Mouse (Mus musculus) neural tube, embryonic 13.5 days (tissue): ENCODE data around the gene Cr2. TPM values are rescaled to one million over a fixed set of nuclear protein-coding genes. Genes with fewer than 3 reads are reported as not detected.
"Not testable (repeated sequence)": the region's sequence is repeated elsewhere in the genome, so short reads cannot be mapped to it uniquely, and the experiment has no call there.

ENCODE experiments used
- ATAC-seq: fragments of 200-750 bp; cut with Nextera tagmentation; 2 replicates; pipeline ENCODE4 v1.8.0; 2017; ENCODE audit warnings: low read depth, mild to moderate bottlenecking, moderate TSS enrichment, moderate library complexity
- H3K27ac ChIP-seq: fragments of 300-500 bp; sonication (generic); replicated peaks from 2 replicates; pipeline ENCODE4 v1.5.1; 2015; ENCODE audit warnings: moderate library complexity, mild to moderate bottlenecking, inconsistent platforms
- H3K27me3 ChIP-seq: fragments of 300-500 bp; sonication (generic); 2 replicates; pipeline ENCODE4 v1.6.1; 2015; ENCODE audit warnings: mild to moderate bottlenecking, inconsistent platforms
- H3K36me3 ChIP-seq: fragments of 300-500 bp; sonication (generic); 2 replicates; pipeline ENCODE4 v1.6.1; 2015; ENCODE audit warnings: mild to moderate bottlenecking, inconsistent platforms
- H3K4me1 ChIP-seq: fragments of 300-500 bp; sonication (generic); replicated peaks from 2 replicates; pipeline ENCODE4 v1.6.1; 2015; ENCODE audit warnings: inconsistent platforms
- H3K4me2 ChIP-seq: fragments of 300-500 bp; sonication (generic); 2 replicates; pipeline ENCODE4 v1.6.1; 2015; ENCODE audit warnings: inconsistent platforms, mild to moderate bottlenecking, moderate library complexity
- H3K4me3 ChIP-seq: fragments of 300-500 bp; sonication (generic); 2 replicates; pipeline ENCODE4 v1.5.1; 2015; ENCODE audit warnings: mild to moderate bottlenecking, inconsistent platforms
- H3K9ac ChIP-seq: fragments of 300-500 bp; sonication (generic); 2 replicates; pipeline ENCODE4 v1.6.1; 2015; ENCODE audit warnings: moderate library complexity, mild to moderate bottlenecking, inconsistent platforms
- H3K9me3 ChIP-seq: fragments of 300-500 bp; sonication (generic); 2 replicates; pipeline ENCODE4 v1.6.1; 2016; ENCODE audit warnings: inconsistent platforms
- WGBS: fragments of 180-500 bp; shearing (Covaris S2); methylation state at CpG from one replicate; pipeline ENCODE4 v1.1.7; 2015; 5-methylcytosine and 5-hydroxymethylcytosine counted together
- polyA plus RNA-seq: library from polyadenylated mRNA; unstranded; fragments of >200 nt; fragmentation: Nextera tagmentation; extraction: Ambion mirVana; gene quantifications from 2 replicates; pipeline ENCODE4 v1.2.1, GENCODE M21; 2015

The Cr2 gene
- polyA plus RNA-seq = 0.04 and 0.21 TPM in 2 replicates

DNA sequence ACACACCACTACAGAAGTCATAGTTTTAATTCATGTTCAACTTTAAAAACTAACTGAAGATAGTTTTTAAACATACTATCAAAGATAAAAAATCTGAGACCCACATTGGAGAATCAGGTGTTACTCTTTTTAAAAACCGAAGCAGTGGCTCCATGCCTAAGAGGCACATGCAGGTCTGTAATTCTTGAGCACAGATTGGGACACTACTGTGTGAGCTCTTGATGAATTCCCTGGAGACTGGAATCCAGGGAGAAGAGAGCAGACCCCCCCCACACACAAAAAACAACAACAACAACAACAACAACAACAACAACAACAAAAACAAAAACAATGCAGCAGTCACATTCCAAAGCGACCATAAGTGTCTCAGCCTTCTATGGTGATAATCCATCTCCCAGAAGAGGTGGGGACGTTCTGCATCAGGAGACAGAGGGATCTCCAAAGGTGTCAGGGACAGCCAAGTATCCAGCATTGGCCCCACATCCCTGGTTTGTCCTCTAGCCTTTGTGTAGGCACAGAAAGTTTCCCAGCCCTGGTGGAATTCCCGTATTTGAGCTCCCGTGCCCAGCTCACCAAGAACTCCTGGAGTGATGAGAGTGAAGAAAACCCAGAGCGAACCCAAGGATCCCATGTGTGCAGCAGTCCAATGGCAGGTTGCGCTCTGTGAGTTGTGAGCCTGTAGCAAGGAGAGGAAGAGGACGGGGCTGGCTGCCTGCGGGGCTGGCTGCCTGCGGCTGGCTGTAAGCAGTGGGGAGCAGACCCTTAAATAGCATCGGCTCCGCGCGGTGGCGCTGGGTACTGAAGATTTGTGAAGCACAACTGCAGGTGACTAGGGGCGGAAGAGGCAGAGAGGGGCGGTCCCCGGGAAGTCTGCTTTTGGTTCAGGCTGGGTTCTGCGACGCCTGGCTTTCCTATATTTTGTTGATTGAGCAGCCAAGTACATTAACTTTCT lies at the start of gene Cr2:
TSS of gene Cr2 (minus strand) at position 737 of the 952 bp plus-strand sequence.
- peak; percentile 94 for ATAC-seq

GRCm38 (mm10) chr1:195221781-195222180 lies 45.3 kb upstream of the Cr2 start:
- 32% methylated on average over 2 of the region's 2 CpGs for WGBS

More for the DNA sequence above, at the start of gene Cr2:
- Histone ChIP-seq H3K9me3 (no peaks in the 10 kb centered on the region), H3K36me3 (no peaks in the 10 kb centered on the region), H3K4me3 (peak within 1 kb of the TSS; percentile 32), H3K4me2 (peak within 1 kb of the TSS; percentile 66), H3K9ac (peak within 1 kb of the TSS; percentile 62), H3K27ac (no peak within 1 kb of the TSS), H3K4me1 (peaks cover 6% of the 10 kb centered on the region), H3K27me3 (no peaks in the 10 kb centered on the region)
- WGBS = 9% methylated on average over 20 of the region's 20 CpGs

DNA sequence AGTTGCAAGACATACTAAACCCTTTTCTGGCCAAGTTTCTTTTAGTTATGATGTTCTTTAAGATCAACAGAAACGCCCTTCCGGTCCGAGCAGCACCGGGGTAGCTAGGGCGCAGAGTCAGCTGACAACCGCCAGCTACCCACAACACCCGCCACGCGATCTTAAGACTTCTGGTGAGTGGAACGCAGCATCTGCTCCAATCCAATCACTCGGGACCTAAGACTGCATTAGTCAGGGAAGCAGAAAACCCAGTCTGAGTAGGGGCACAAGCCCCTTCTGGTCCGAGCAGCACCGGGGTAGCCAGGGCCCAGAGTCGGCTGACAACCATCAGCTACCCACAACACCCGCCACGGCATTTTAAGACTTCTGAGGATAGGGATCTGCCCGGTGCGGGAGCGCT lies 36.3 kb upstream of the Cr2 start:
- H3K27me3 ChIP-seq, H3K9ac ChIP-seq, ATAC-seq, H3K4me3 ChIP-seq, H3K4me2 ChIP-seq, H3K9me3 ChIP-seq, H3K4me1 ChIP-seq, H3K36me3 ChIP-seq, H3K27ac ChIP-seq: not testable (repeated sequence)
- 65% methylated on average over 19 of the region's 19 CpGs for WGBS

More at GRCm38 (mm10) chr1:195221781-195222180, 45.3 kb upstream of the Cr2 start:
- H3K4me1 ChIP-seq = no peaks in the 10 kb centered on the region
- H3K4me2 ChIP-seq = no peak overlapping the region
- no peaks in the 10 kb centered on the region for H3K9me3 ChIP-seq
- no peaks in the 10 kb centered on the region for H3K27me3 ChIP-seq
- H3K9ac ChIP-seq = no peak overlapping the region
- no peak overlapping the region for H3K27ac ChIP-seq
- no peaks in the 10 kb centered on the region for H3K36me3 ChIP-seq
- no peak for ATAC-seq
- no peak overlapping the region for H3K4me3 ChIP-seq

GRCm38 (mm10) chr1:195184746-195185145 lies 8.2 kb upstream of the Cr2 start:
- no peak for ATAC-seq
- Histone ChIP-seq H3K4me2 (no peak overlapping the region), H3K9me3 (no peaks in the 10 kb centered on the region), H3K27me3 (no peaks in the 10 kb centered on the region), H3K36me3 (no peaks in the 10 kb centered on the region), H3K4me3 (no peak overlapping the region), H3K27ac (no peak overlapping the region), H3K9ac (no peak overlapping the region), H3K4me1 (no peaks in the 10 kb centered on the region)

DNA sequence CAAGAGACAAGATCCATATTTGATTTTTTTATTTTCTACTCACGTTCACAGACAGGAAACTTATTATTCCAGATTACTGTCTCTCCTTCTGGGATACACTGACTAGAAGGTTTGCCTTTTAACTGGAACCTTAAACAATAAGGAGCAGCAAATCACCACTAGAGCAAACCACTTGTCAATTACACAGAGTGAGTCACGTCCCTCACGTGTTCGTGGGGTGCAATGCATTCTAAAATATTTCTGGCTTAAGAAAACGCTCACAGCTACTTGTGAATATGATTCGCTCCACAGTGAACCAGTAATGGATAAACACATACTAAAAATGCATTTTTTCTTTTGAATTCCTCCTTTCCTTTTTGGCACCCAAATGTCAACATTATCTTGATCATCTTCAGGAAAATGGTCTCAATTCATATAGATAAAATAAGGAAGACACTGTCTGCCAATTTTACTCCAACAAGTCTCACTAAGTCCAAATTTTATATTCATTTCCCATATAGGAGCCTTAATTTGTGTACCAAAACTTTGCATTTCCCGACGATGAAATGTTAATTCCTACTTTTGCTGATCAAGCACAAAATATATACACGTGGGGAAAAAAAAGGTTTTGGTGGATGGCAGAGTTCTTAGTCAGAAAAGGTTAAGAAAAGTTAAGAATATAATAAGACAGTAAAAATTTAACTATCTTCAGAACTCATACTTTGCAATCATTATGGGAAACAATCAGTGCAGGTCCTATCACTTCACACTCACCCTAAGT lies 11.3 kb downstream of the Cr2 start:
- H3K9me3 ChIP-seq = no peaks in the 10 kb centered on the region
- 84% methylated on average over 9 of the region's 9 CpGs for WGBS
- no peak overlapping the region for H3K4me2 ChIP-seq
- H3K9ac ChIP-seq = no peak overlapping the region
- no peak for ATAC-seq
- H3K4me1 ChIP-seq = no peaks in the 10 kb centered on the region
- H3K4me3 ChIP-seq = no peak overlapping the region
- no peak overlapping the region for H3K27ac ChIP-seq
- no peaks in the 10 kb centered on the region for H3K27me3 ChIP-seq
- no peaks in the 10 kb centered on the region for H3K36me3 ChIP-seq

DNA sequence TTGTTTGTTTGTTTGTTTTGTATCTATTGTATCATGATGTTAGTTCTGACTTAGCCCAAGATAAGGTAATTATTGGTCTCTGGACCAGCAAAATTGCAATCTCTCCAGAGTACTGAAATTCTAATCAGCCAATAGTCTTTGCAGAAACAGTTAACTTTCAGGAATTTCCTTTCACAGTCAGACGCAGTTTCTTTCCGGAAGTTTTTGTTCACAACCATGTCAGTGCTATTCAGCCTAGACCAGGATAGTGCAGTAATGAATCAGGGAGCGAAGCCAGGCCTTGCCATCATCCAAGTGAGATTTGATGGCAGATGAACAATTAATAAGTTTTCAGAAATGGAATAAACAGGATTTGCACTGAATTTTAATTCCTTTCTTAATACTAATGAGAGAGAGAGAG lies 44.4 kb downstream of the Cr2 start:
- no peak for ATAC-seq
- WGBS = 66% methylated on average over 3 of the region's 3 CpGs
- Histone ChIP-seq H3K4me1 (peaks cover 23% of the 10 kb centered on the region), H3K4me3 (peak overlapping the region; percentile 63), H3K9ac (no peak overlapping the region), H3K27me3 (no peaks in the 10 kb centered on the region), H3K36me3 (0 out of 2 replicates have a peak, but pooled peaks cover 3% of the 10 kb centered on the region), H3K27ac (peak overlapping the region; percentile 92; the same call in 1 of the 2 replicates), H3K4me2 (peak overlapping the region; percentile 64), H3K9me3 (no peaks in the 10 kb centered on the region)

DNA sequence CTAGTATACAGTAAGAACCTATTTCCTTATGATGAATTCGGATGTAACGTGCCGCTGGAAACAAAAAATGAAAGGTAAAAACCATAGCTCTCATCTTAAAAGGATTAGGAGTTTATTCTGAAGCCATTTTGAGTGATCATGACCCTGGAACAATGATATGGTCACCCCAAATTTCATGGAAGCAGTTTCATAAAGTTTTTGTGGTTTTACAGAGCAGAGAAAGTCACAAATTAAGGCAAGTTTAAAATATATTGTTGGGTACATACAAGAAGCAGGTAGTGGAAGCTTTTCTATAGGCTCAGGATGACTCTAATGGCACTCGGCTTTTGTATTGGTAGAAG lies 44.9 kb downstream of the Cr2 start:
- Histone ChIP-seq H3K9ac (peak overlapping the region; percentile 86), H3K4me3 (peak overlapping the region; percentile 63), H3K27ac (peak overlapping the region; percentile 92), H3K4me2 (peak overlapping the region; percentile 64), H3K36me3 (0 out of 2 replicates have a peak, but pooled peaks cover 3% of the 10 kb centered on the region), H3K27me3 (no peaks in the 10 kb centered on the region), H3K9me3 (no peaks in the 10 kb centered on the region), H3K4me1 (peaks cover 23% of the 10 kb centered on the region)
- WGBS = 32% methylated on average over 4 of the region's 4 CpGs
- no peak for ATAC-seq

- Histone ChIP-seq H3K4me1 (peaks cover 23% of the 10 kb centered on the region), H3K4me3 (peak within 1 kb of the TSS; percentile 63), H3K27me3 (no peaks in the 10 kb centered on the region), H3K27ac (peak within 1 kb of the TSS; percentile 92), H3K9ac (peak within 1 kb of the TSS; percentile 86), H3K4me2 (peak within 1 kb of the TSS; percentile 64), H3K9me3 (no peaks in the 10 kb centered on the region), H3K36me3 (0 out of 2 replicates have a peak, but pooled peaks cover 3% of the 10 kb centered on the region)
- WGBS = under 1% methylated on average over 31 of the region's 31 CpGs
- peak; percentile 100 for ATAC-seq
These were observed 45.4 kb downstream of the Cr2 start, which contains the start of gene Cr1l for GRCm38 (mm10) chr1:195130953-195131674. TSS of gene Cr1l (minus strand) at chr1:195131586.

DNA sequence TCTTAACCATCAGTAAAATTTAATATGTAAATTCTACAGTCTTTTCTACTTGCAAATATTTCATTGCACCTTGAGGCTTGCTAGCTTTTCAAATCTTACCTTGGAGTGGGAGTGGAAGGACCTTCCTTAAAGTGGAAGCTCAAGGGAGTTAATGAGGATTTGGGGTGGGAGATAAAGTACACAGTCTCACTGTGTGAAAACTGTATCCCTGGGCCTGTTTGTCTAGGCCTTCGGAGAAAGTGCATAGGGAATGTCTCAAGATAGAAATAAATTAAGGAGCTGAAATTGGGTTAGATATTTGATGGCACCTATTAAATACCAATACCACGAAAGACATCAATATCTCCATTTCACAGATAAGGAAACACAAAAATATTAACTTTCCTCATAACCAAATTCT lies 46.0 kb downstream of the Cr2 start:
- Histone ChIP-seq H3K9me3 (no peaks in the 10 kb centered on the region), H3K27me3 (no peaks in the 10 kb centered on the region), H3K27ac (peak overlapping the region; percentile 92), H3K9ac (peak overlapping the region; percentile 86), H3K4me1 (peaks cover 23% of the 10 kb centered on the region), H3K36me3 (0 out of 2 replicates have a peak, but pooled peaks cover 3% of the 10 kb centered on the region), H3K4me2 (peak overlapping the region; percentile 64), H3K4me3 (peak overlapping the region; percentile 63)
- peak; percentile 46; the same call in 1 of the 2 replicates for ATAC-seq
- 12% methylated on average over 2 of the region's 2 CpGs for WGBS

DNA sequence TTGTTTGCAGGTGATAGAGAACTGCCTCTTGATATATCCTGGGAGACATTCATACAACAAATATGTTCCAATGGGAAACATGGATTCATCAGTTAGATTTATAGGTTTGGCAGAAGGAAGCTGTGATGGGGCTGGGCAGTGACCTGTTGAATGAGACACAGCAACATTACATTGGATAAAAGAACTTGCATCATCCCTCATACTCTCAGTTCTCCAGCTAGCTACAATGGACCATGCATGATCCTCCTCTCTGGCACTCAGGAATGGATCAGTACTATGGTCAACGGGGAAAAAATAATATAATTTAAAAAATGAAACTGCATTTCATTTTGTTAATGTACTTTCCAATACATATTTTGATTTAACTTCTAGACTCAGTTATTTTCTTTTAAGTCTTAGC lies 46.6 kb downstream of the Cr2 start:
- Histone ChIP-seq H3K4me2 (peak overlapping the region; percentile 35), H3K9ac (no peak overlapping the region), H3K27me3 (no peaks in the 10 kb centered on the region), H3K9me3 (no peaks in the 10 kb centered on the region), H3K27ac (no peak overlapping the region), H3K36me3 (0 out of 2 replicates have a peak, but pooled peaks cover 3% of the 10 kb centered on the region), H3K4me1 (peaks cover 23% of the 10 kb centered on the region), H3K4me3 (no peak overlapping the region)
- no peak for ATAC-seq
- 86% methylated on average over 1 of the region's 1 CpGs for WGBS

- Histone ChIP-seq H3K4me1 (no peaks in the 10 kb centered on the region), H3K36me3 (peaks cover 25% of the 10 kb centered on the region), H3K27me3 (no peaks in the 10 kb centered on the region), H3K9ac (no peak overlapping the region), H3K27ac (no peak overlapping the region), H3K4me3 (no peak overlapping the region), H3K4me2 (no peak overlapping the region), H3K9me3 (no peaks in the 10 kb centered on the region)
- ATAC-seq = no peak
- 100% methylated on average over 1 of the region's 1 CpGs for WGBS
These were observed 62.1 kb downstream of the Cr2 start for GRCm38 (mm10) chr1:195114414-195114813.
